Mouse (Mus musculus): ENCODE measurements around the gene Aldoart1. TPM values are rescaled to one million over a fixed set of nuclear protein-coding genes. Genes with fewer than 3 reads are reported as not detected.

Gene Aldoart1
- total and polyA plus RNA-seq, 2 experiments from 2014 or later, result 0.10 TPM; not detected in 1

DNA sequence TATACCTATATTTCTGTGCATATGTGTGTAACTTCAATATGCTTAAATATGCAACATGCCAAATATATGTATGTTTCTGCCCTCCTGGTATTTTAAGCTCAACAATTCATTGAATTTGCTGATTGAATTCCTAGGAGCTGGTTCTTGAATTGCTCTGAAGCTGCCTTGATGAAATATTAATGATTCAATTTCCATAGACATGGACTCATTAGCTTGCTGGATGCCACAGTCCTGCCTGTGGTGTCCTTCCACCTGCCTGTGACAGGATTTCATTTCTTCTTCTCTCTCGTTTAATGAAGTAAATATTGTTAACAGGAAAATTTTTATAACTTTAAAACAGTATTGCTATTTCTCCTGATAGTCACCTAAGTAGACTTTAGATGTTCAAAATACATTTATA lies 51.6 kb downstream of the Aldoart1 start:
- 78% methylated on average over 1 of the region's 1 CpGs for WGBS
- DNase-seq, result no peak

More for the DNA sequence above, 51.6 kb downstream of the Aldoart1 start:
- TF ChIP-seq CTCF (IDR thresholded peaks at IDR 0.05; ENCODE audit: low read depth), result no peak
- H3K36me3 ChIP-seq (ENCODE audit: insufficient read depth), result no peaks in the 10 kb centered on the region
- H3K9me3 ChIP-seq (ENCODE audit: low read length), result no peaks in the 10 kb centered on the region
- H3K4me2 ChIP-seq (ENCODE audit: low read depth), result no peak overlapping the region
- H3K4me3 ChIP-seq (ENCODE audit: low read depth, low read length), result no peak overlapping the region
- no peaks in the 10 kb centered on the region for H3K4me1 ChIP-seq (ENCODE audit: insufficient read depth)
- no peak for ATAC-seq
- H3K9ac ChIP-seq, result no peak overlapping the region
- no peak overlapping the region for H3K27ac ChIP-seq (ENCODE audit: low read depth, low read length)
- H3K27me3 ChIP-seq (ENCODE audit: insufficient read depth, low read length), result no peaks in the 10 kb centered on the region

Data from forebrain, postnatal 0 days (tissue).